Mouse (Mus musculus) limb, embryonic 11.5 days (tissue): ENCODE data around the gene Nuak1. TPM values are rescaled to one million over a fixed set of nuclear protein-coding genes. Genes with fewer than 3 reads are reported as not detected.
A peak's percentile ranks its signal among the peaks of the same experiment; 100 is the strongest.

ENCODE experiments used
- ATAC-seq: fragments of 200-750 bp; cut with Nextera tagmentation; 2 replicates; pipeline ENCODE4 v1.8.0; 2017; ENCODE audit warnings: low read depth; ENCODE audit not compliant: insufficient number of reproducible peaks, low FRiP score, low TSS enrichment
- DNase-seq: peaks from one replicate; pipeline ENCODE4 v3.0.0-alpha.2; 2015; ENCODE audit warnings: low spot score
- H3K27ac ChIP-seq: fragments of 300-500 bp; sonication (generic); replicated peaks from 2 replicates; pipeline ENCODE4 v1.5.1; 2014; ENCODE audit warnings: low read depth, mild to moderate bottlenecking, low read length
- H3K27me3 ChIP-seq: fragments of 300-500 bp; sonication (generic); 2 replicates; pipeline ENCODE4 v1.6.1; 2014; ENCODE audit warnings: mild to moderate bottlenecking, low read length, mixed read lengths; ENCODE audit not compliant: control insufficient read depth, insufficient read depth
- H3K36me3 ChIP-seq: fragments of 300-500 bp; sonication (generic); 2 replicates; pipeline ENCODE4 v1.6.1; 2014; ENCODE audit warnings: mild to moderate bottlenecking, low read length, moderate library complexity, mixed read lengths; ENCODE audit not compliant: control insufficient read depth, insufficient read depth
- H3K4me1 ChIP-seq: fragments of 300-500 bp; sonication (generic); 2 replicates; pipeline ENCODE4 v1.6.1; 2014; ENCODE audit warnings: low read length, mixed read lengths; ENCODE audit not compliant: control insufficient read depth, insufficient read depth
- H3K4me2 ChIP-seq: fragments of 300-500 bp; sonication (generic); 2 replicates; pipeline ENCODE4 v1.6.1; 2014; ENCODE audit warnings: low read depth, mild to moderate bottlenecking, moderate library complexity; ENCODE audit not compliant: severe bottlenecking
- H3K4me3 ChIP-seq: fragments of 300-500 bp; sonication (generic); 2 replicates; pipeline ENCODE4 v1.5.1; 2014; ENCODE audit warnings: low read depth, low read length
- H3K9ac ChIP-seq: fragments of 300-500 bp; sonication (generic); 2 replicates; pipeline ENCODE4 v1.6.1; 2014; ENCODE audit warnings: mild to moderate bottlenecking, low read length
- H3K9me3 ChIP-seq: fragments of 300-500 bp; sonication (generic); 2 replicates; pipeline ENCODE4 v1.6.1; 2016; ENCODE audit warnings: low read length; ENCODE audit not compliant: control insufficient read depth
- WGBS: fragments of 180-500 bp; shearing (Covaris S2); extraction: QIAGEN DNeasy Blood & Tissue Kit; methylation state at CpG from one replicate; pipeline ENCODE4 v1.1.7; 2014; 5-methylcytosine and 5-hydroxymethylcytosine counted together
- polyA plus RNA-seq: library from polyadenylated mRNA; unstranded; fragments of >200 nt; fragmentation: Nextera tagmentation; extraction: Ambion mirVana; gene quantifications from 2 replicates; pipeline ENCODE4 v1.2.1, GENCODE M21; 2014

Gene Nuak1
- polyA plus RNA-seq, 1 experiment from 2014 or later = 2.0 TPM

DNA sequence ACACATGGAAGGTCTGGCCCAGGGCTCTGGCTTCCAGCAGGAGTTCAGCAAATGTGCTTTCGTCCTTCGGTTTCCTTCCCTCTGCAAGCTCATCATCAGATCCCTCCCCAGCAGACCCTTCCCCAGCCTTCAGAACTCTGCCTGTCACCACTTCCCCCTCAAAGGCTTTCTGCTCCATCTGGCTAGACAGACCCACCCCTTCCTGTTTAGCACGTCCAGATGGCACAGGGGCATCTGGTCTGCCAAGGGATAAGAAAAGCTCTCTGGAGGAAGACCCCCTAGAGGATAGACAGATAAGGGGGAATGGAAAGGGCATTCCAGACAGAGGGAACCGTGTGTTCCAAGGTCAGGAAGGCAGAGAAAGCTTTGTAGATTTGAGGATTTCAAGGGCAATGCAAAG lies 53.1 kb downstream of the Nuak1 start:
- H3K36me3 ChIP-seq = no peaks in the 10 kb centered on the region
- ATAC-seq = no peak
- peaks cover 40% of the 10 kb centered on the region for H3K4me1 ChIP-seq
- no peaks in the 10 kb centered on the region for H3K27me3 ChIP-seq
- WGBS = 20% methylated on average over 4 of the region's 4 CpGs
- H3K9ac ChIP-seq = no peak overlapping the region
- H3K4me2 ChIP-seq = no peak overlapping the region
- H3K9me3 ChIP-seq = no peaks in the 10 kb centered on the region
- no peak overlapping the region for H3K27ac ChIP-seq
- peak; percentile 35 for DNase-seq
- no peak overlapping the region for H3K4me3 ChIP-seq

DNA sequence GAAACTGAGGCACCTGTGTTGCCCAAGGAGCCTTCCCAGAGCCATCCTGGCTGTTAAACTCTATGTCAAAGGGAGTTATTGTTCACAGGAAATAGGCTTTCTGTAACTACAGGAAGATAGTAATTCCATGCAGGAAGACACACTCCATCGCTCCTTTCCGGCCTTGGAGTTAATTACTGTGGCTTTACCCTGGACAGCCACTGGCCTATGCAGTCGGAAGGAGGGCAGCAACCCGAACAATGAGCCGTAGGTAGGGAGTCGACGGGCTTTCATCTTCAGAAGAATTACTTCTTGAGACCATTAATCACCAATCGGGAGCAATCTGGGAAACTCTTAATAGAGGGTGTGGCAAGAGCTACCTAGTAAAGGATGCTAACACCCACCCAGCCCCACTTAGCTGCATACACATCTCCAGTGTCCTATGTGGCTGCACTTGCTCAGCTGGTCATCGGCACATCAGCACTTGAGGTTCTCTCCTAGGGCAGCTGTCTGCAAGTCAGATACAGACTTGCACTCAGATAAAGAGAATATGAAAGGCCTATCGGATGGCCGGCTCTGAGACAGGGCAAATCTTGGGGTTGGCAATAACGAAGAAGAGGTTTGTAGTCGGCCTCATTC lies 53.7 kb downstream of the Nuak1 start:
- 60% methylated on average over 13 of the region's 13 CpGs for WGBS
- no peak for ATAC-seq
- no peaks in the 10 kb centered on the region for H3K9me3 ChIP-seq
- no peaks in the 10 kb centered on the region for H3K36me3 ChIP-seq
- H3K27me3 ChIP-seq = no peaks in the 10 kb centered on the region
- H3K4me2 ChIP-seq = no peak overlapping the region
- no peak overlapping the region for H3K27ac ChIP-seq
- no peak overlapping the region for H3K4me3 ChIP-seq
- H3K4me1 ChIP-seq = peaks cover 34% of the 10 kb centered on the region
- DNase-seq = no peak
- H3K9ac ChIP-seq = no peak overlapping the region

DNA sequence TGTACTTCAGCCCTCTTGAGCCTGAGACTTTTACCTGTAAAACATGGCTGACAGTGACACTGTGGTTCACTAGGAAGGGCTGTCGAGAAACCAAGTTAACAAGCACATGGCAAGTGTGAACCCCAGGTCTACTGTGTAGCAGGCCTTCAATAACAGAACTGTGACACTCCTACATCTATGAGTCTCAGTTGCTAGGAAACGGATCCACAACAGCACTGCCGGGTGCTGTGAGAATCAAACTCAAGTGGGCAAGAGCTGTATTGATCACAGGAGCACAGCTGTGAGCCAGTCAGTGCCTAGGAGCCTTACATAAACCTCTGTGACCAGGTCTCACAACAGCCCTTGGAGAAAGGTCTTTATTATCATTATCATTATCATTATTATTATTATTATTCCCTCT lies 54.2 kb downstream of the Nuak1 start:
- Histone ChIP-seq H3K9ac (no peak overlapping the region), H3K36me3 (no peaks in the 10 kb centered on the region), H3K27ac (no peak overlapping the region), H3K4me1 (peaks cover 34% of the 10 kb centered on the region), H3K27me3 (no peaks in the 10 kb centered on the region), H3K9me3 (no peaks in the 10 kb centered on the region), H3K4me3 (no peak overlapping the region), H3K4me2 (no peak overlapping the region)
- no peak for DNase-seq
- no peak for ATAC-seq
- 82% methylated on average over 3 of the region's 3 CpGs for WGBS

DNA sequence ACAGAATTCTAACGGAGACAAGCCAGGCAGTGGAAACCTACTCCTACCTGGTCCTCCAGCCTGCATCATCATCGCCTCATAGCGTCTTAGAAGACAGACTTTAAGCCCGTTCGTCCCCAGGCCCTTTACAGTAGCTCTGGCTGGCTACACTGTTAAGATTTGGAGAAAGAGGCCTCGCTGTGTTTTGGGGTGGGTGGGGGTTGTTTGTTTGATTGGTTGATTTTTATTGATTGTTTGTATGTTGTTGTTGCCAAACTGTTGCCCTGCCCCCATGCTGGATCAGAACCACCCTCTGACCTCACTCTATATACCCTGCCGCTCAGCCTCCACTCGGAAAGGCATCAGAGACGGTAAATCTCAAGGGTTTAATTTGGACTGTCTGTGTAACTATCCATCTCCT lies 55.6 kb downstream of the Nuak1 start:
- ATAC-seq (no peak), DNase-seq (no peak)
- Histone ChIP-seq H3K9ac (no peak overlapping the region), H3K4me3 (no peak overlapping the region), H3K36me3 (no peaks in the 10 kb centered on the region), H3K4me2 (no peak overlapping the region), H3K4me1 (peaks cover 34% of the 10 kb centered on the region), H3K9me3 (no peaks in the 10 kb centered on the region), H3K27me3 (no peaks in the 10 kb centered on the region), H3K27ac (no peak overlapping the region)
- 71% methylated on average over 9 of the region's 9 CpGs for WGBS

DNA sequence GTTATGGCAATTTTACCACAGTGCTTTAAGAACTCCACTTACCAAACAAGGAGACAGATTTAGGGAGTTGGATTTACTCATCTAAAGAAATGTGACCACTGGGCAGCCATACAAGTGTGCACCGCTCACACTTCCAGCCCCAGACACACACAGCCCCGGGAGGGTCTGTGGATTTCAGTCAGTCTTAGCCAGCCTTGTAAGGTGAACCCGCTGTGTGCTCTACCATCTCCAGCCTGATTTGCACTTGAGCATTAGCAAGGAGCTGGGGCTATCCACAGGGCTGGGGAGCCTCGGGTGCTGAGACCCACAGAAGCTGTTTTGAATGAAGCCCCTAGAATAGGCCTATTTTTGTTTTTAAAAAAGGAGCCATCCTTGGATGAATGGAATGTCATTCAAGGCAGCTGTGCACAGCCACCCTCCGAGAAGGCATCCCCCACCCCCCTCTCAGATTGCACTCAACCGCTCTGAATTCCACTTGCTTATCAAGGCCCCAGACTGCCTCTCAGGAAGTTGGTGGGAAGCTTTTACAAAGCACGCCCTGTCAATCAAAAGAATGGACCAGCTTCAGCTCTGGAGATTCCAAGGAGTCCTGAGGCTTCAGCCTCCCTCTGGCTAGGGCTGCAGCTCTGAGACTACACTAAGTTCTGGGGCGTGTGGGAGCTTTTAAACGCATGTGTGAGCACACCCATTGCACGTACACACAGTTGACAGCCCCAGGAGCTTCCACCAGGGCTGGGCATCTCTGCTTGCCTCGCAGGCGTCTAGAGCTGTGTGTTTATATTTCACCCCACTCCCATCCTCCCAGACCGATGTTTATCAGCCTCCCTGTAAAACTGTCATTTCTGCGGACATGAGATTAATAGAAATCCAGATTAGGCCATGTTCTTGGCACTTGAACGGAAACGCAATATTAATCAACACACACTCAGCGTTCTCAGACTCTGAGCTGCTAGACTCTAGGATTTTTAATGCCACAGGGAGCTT lies 57.2 kb downstream of the Nuak1 start:
- Histone ChIP-seq H3K4me1 (peaks cover 21% of the 10 kb centered on the region), H3K27ac (no peak overlapping the region), H3K9ac (no peak overlapping the region), H3K4me3 (no peak overlapping the region), H3K4me2 (no peak overlapping the region), H3K36me3 (no peaks in the 10 kb centered on the region), H3K9me3 (no peaks in the 10 kb centered on the region), H3K27me3 (no peaks in the 10 kb centered on the region)
- ATAC-seq (peak; percentile 21; the same call in 1 of the 2 replicates), DNase-seq (peak; percentile 29)
- WGBS = 35% methylated on average over 17 of the region's 17 CpGs

DNA sequence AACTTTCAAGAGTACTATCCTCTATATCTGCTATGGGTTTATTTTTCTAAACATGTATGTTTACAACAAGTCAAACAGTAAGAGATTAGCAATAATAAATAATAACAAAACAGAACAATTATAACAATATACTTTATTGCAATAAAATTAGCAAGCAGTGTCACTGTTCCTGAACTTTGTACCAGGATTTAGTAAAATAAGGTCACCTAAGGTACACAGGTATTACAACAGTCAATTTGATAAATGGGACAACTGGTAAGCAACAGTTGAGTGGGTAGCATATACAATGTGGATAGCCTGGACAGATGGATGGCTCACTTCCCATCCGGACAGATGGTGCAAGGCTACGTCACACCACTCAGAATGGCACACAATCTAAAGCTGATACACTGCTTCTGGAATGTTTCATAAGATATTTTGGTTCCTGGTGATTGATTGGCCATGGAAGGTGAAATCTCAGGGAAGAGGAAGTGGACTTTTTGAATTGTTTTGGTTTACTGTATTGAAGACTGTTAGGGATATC lies 59.1 kb downstream of the Nuak1 start:
- DNase-seq = no peak
- WGBS = 98% methylated on average over 2 of the region's 2 CpGs
- H3K27me3 ChIP-seq = no peaks in the 10 kb centered on the region

DNA sequence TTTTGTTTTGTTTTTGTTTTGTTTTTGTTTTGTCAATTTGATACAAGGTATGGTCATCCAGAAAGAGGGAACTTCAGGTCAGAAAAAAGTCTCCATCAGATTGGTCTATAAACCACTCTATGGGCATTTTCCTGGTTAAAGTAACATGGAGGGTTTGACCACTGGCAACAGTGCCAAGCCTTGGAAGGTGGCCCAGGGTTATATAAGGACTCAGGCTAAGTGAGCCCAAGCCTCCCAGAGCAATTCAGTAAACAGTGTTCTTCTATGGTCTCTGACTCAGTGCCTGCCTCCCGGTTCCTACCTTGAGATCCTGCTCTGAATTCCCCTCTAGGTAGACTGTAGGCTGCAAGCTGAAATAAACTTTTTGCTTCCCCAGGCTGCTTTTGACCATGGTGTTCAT lies 61.0 kb downstream of the Nuak1 start:
- H3K9me3 ChIP-seq = no peaks in the 10 kb centered on the region
- H3K27me3 ChIP-seq = no peaks in the 10 kb centered on the region
- no peaks in the 10 kb centered on the region for H3K36me3 ChIP-seq
- WGBS = 91% methylated on average over 1 of the region's 1 CpGs
- no peak overlapping the region for H3K27ac ChIP-seq
- DNase-seq (no peak), ATAC-seq (no peak)
- H3K9ac ChIP-seq = no peak overlapping the region
- H3K4me3 ChIP-seq = no peak overlapping the region
- H3K4me1 ChIP-seq = peaks cover 6% of the 10 kb centered on the region; the same call in 1 of the 2 replicates
- no peak overlapping the region for H3K4me2 ChIP-seq

More for the DNA sequence above, 59.1 kb downstream of the Nuak1 start:
- H3K9ac ChIP-seq = no peak overlapping the region
- H3K36me3 ChIP-seq = no peaks in the 10 kb centered on the region
- no peak overlapping the region for H3K4me3 ChIP-seq
- H3K4me2 ChIP-seq = no peak overlapping the region
- no peak for ATAC-seq
- H3K4me1 ChIP-seq = peaks cover 6% of the 10 kb centered on the region; the same call in 1 of the 2 replicates
- H3K27ac ChIP-seq = no peak overlapping the region
- no peaks in the 10 kb centered on the region for H3K9me3 ChIP-seq

DNA sequence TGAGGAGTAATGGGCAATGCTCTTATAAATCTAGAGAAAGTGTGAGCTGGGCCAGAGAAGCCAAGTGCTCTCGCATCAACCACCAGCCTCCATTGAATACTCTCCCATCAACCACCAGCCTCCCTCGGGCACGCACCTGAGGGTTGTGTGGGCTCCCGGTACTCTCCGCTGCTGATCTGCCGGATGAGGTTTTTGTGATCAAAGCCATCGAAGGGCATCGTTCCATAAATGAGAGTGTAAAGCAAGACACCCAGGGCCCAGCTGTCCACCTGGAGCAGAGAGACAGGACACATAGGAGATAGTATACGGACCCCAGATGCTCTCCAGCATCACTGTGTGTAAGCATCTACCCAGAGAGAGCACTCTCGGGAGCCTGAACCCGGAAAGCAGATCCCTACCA lies 62.4 kb downstream of the Nuak1 start:
- ATAC-seq (no peak), DNase-seq (no peak)
- Histone ChIP-seq H3K4me2 (no peak overlapping the region), H3K4me1 (peaks cover 2% of the 10 kb centered on the region; the same call in 1 of the 2 replicates), H3K4me3 (no peak overlapping the region), H3K9me3 (no peaks in the 10 kb centered on the region), H3K36me3 (peaks cover 2% of the 10 kb centered on the region; the same call in 1 of the 2 replicates), H3K27me3 (no peaks in the 10 kb centered on the region), H3K27ac (no peak overlapping the region), H3K9ac (no peak overlapping the region)
- 91% methylated on average over 11 of the region's 11 CpGs for WGBS
